Comparison of ENCODE assay signal across 19 mouse cellular contexts in genomic region chr13:107419363-107420155, GRCm38 (mm10).
DNase-seq lines count a peak whose midpoint lies in the region; ATAC-seq and TF ChIP-seq lines count a peak whose summit lies in the region.
"Had no signal": no experiment of that assay in that cellular context is flagged by ENCODE, and none has a peak within 500 bp of the region (broad histone marks: within the 10 kb centered on the region; RNA-seq: fewer than 3 reads in every experiment).

No protein-coding gene starts in this region.

- no peak overlapping the region for H3K4me3 ChIP-seq in layer of hippocampus, adult 2 months
- H3K4me3 ChIP-seq in MEL (ENCODE audit: control insufficient read depth in 1 of 2, insufficient read depth in 1 of 2, low read depth in 2 of 2, low read length in 2 of 2) = no peak overlapping the region
- H3K4me3 ChIP-seq in kidney, embryonic 14.5 days (ENCODE audit: low read length) = no peak overlapping the region
- H3K4me3 ChIP-seq: forebrain, embryonic 10.5 days; heart, embryonic 15.5 days; limb, embryonic 15.5 days; lung, embryonic 15.5 days; midbrain, embryonic 10.5 days; myocyte had no signal

- no peak for TF ChIP-seq RAD21 in MEL (IDR thresholded peaks at IDR 0.05; ENCODE audit: low read depth, low read length)

- H3K9me3 ChIP-seq in MEL (replicated peaks; ENCODE audit: insufficient read depth, low read length) = no peaks in the 10 kb centered on the region
- no peaks in the 10 kb centered on the region for H3K9me3 ChIP-seq in kidney, embryonic 14.5 days (ENCODE audit: control insufficient read depth, low read length)
- H3K9me3 ChIP-seq: forebrain, embryonic 10.5 days; heart, embryonic 15.5 days; limb, embryonic 15.5 days; lung, embryonic 15.5 days had no signal

- ATAC-seq in kidney, embryonic 14.5 days (ENCODE audit: low FRiP score, low TSS enrichment) = no peak
- ATAC-seq: CD4-positive, CD25-positive, alpha-beta regulatory T cell, adult 4 months had no signal

- H3K4me1 ChIP-seq in MEL (ENCODE audit: control insufficient read depth in 1 of 2, insufficient read depth in 2 of 2, low read length in 2 of 2) = no peaks in the 10 kb centered on the region
- H3K4me1 ChIP-seq in kidney, embryonic 14.5 days (ENCODE audit: control insufficient read depth, insufficient read depth, low read length) = no peaks in the 10 kb centered on the region
- H3K4me1 ChIP-seq: forebrain, embryonic 10.5 days; heart, embryonic 15.5 days; limb, embryonic 15.5 days; lung, embryonic 15.5 days; midbrain, embryonic 10.5 days had no signal

- WGBS in kidney, embryonic 14.5 days = 84% methylated on average over 3 of the region's 3 CpGs

- no peak for TF ChIP-seq EP300 in MEL (IDR thresholded peaks at IDR 0.05; ENCODE audit: low read depth in 1 of 2, low read length in 2 of 2)

- TF ChIP-seq CTCF in layer of hippocampus, adult 2 months (conservative IDR thresholded peaks at IDR 0.05) = peak; percentile 51
- peak in 1 of 3 experiments; percentile 13; a peak in 2 of 6 replicates for TF ChIP-seq CTCF in MEL (IDR thresholded peaks at IDR 0.05 in 2 of 3, conservative IDR thresholded peaks at IDR 0.05 in 1 of 3; ENCODE audit: control insufficient read depth in 1 of 3, insufficient read depth in 1 of 3, low read depth in 2 of 3, low read length in 3 of 3, poor library complexity in 1 of 3, severe bottlenecking in 1 of 3)

- no peak overlapping the region for H3K27ac ChIP-seq in layer of hippocampus, adult 2 months
- H3K27ac ChIP-seq in MEL (ENCODE audit: control insufficient read depth, low read depth, low read length) = no peak overlapping the region
- H3K27ac ChIP-seq in kidney, embryonic 14.5 days (ENCODE audit: low read depth, low read length) = no peak overlapping the region
- H3K27ac ChIP-seq: forebrain, embryonic 10.5 days; heart, embryonic 15.5 days; hindbrain, embryonic 14.5 days; limb, embryonic 15.5 days; lung, embryonic 15.5 days; midbrain, embryonic 10.5 days had no signal

- TF ChIP-seq POLR2A in MEL (IDR thresholded peaks at IDR 0.05; ENCODE audit: control insufficient read depth in 1 of 2, insufficient read depth in 1 of 2, low read depth in 1 of 2, low read length in 2 of 2, poor library complexity in 1 of 2) = no peak

- H3K27me3 ChIP-seq in MEL (ENCODE audit: control insufficient read depth in 1 of 2, insufficient read depth in 2 of 2, low read length in 2 of 2) = no peaks in the 10 kb centered on the region; a peak in 1 of 4 replicates
- H3K27me3 ChIP-seq in kidney, embryonic 14.5 days (ENCODE audit: control insufficient read depth, insufficient read depth, low read length) = no peaks in the 10 kb centered on the region
- H3K27me3 ChIP-seq: heart, embryonic 15.5 days; limb, embryonic 15.5 days; lung, embryonic 15.5 days had no signal

- no peaks in the 10 kb centered on the region for H3K36me3 ChIP-seq in MEL (ENCODE audit: control insufficient read depth in 1 of 2, insufficient read depth in 2 of 2, low read length in 2 of 2)
- H3K36me3 ChIP-seq in kidney, embryonic 14.5 days (ENCODE audit: control insufficient read depth, insufficient read depth, low read length) = no peaks in the 10 kb centered on the region
- H3K36me3 ChIP-seq: forebrain, embryonic 10.5 days; heart, embryonic 15.5 days; limb, embryonic 15.5 days; lung, embryonic 15.5 days; midbrain, embryonic 10.5 days had no signal

- no peaks in the 10 kb centered on the region for H3K79me2 ChIP-seq in MEL (ENCODE audit: control insufficient read depth, insufficient read depth, low read length, poor library complexity)

- no peak for DNase-seq in layer of hippocampus, adult 2 months (ENCODE audit: low spot score in 2 of 2)
- DNase-seq in layer of hippocampus, postnatal 25 days (ENCODE audit: extremely low spot score in 1 of 2, low spot score in 1 of 2) = no peak
- DNase-seq in 416B (ENCODE audit: low read depth) = peak; percentile 63
- DNase-seq in MEL (ENCODE audit: low read depth, low spot score) = peak; percentile 66
- DNase-seq in embryo, embryonic 11.5 days (ENCODE audit: low read depth, low spot score) = peak; percentile 16
- no peak for DNase-seq in right cerebral cortex, postnatal 4 days
- DNase-seq: adrenal gland, postnatal 25 days; cerebellum, adult 11 months; heart, adult 11 months; kidney, adult 8-10 months had no signal

- no peak overlapping the region for H3K4me2 ChIP-seq in kidney, embryonic 14.5 days (replicated peaks; ENCODE audit: low read depth, low read length)
- H3K4me2 ChIP-seq: heart, embryonic 15.5 days; hindbrain, embryonic 14.5 days; limb, embryonic 15.5 days; lung, embryonic 15.5 days had no signal

- H3K9ac ChIP-seq in MEL (ENCODE audit: control insufficient read depth, low read depth, low read length, poor library complexity, severe bottlenecking) = no peak overlapping the region
- H3K9ac ChIP-seq in kidney, embryonic 14.5 days (ENCODE audit: low read depth, low read length) = no peak overlapping the region
- H3K9ac ChIP-seq: heart, embryonic 15.5 days; hindbrain, embryonic 14.5 days; limb, embryonic 15.5 days; lung, embryonic 15.5 days had no signal

TF ChIP-seq in MEL, 35 proteins besides CTCF, POLR2A, EP300 and RAD21:
- TF ChIP-seq SMC3 (IDR thresholded peaks at IDR 0.05; ENCODE audit: low read depth, low read length) (no peak), ZNF384 (IDR thresholded peaks at IDR 0.05; ENCODE audit: low read depth, low read length) (peak; percentile 52)

Comparison
In these comparisons a context has a peak if more than half of its experiments do, and no peak if none do; other contexts are left out.
1. DNase-seq: peak in 416B (single experiment), MEL (single experiment) and embryo, embryonic 11.5 days (single experiment); none in layer of hippocampus, adult 2 months (0 of 2), layer of hippocampus, postnatal 25 days (0 of 2) and right cerebral cortex, postnatal 4 days (single experiment).